Mouse (Mus musculus) Patski (cell line): ENCODE results near the gene Zfp970. TPM values are rescaled to one million over a fixed set of nuclear protein-coding genes. Genes with fewer than 3 reads are reported as not detected.
"Not testable (repeated sequence)": the region's sequence is repeated elsewhere in the genome, so short reads cannot be mapped to it uniquely, and the experiment has no call there.

ENCODE experiments used
- ATAC-seq: fragments of 100-300 bp; one replicate; pipeline ENCODE4 v1.8.0; 2021
- CTCF ChIA-PET: fragments of 350-600 bp; sonication (Branson Sonifier 250); formaldehyde crosslinking; loops from one replicate; lab custom pipeline; 2022; ENCODE audit warnings: inconsistent platforms; lab: Charles Lee
- POLR2A ChIA-PET: fragments of 350-600 bp; sonication (Branson Sonifier 250); formaldehyde crosslinking; loops from one replicate; lab custom pipeline; 2022; ENCODE audit warnings: antibody characterized with exemption, inconsistent platforms; lab: Charles Lee
- DNase-seq: peaks from one replicate; pipeline ENCODE4 v3.0.0-alpha.2; 2011; ENCODE audit warnings: low read depth, low spot score
- H3K27me3 ChIP-seq: fragments of 371-371 bp; one replicate; pipeline ENCODE4 v1.5.1; 2021
- CTCF ChIP-seq: fragments of 100-300 bp; IDR thresholded peaks from one replicate; pipeline ENCODE4 v1.5.1; 2021
- in situ Hi-C: fragments of 300-500 bp; cut with MboI; formaldehyde crosslinking; loops from 3 replicates; pipeline ENCODE4 v1.11.1; 2018; ENCODE audit warnings: low pct_unique_long_range_greater_than_20kb, mixed read lengths
- polyA plus RNA-seq: library from polyadenylated mRNA; unstranded; gene quantifications from one replicate; pipeline ENCODE4 v1.2.3, GENCODE M21; 2021

Gene Zfp970
- polyA plus RNA-seq, 1 experiment from 2014 or later = 16.0 TPM

DNA sequence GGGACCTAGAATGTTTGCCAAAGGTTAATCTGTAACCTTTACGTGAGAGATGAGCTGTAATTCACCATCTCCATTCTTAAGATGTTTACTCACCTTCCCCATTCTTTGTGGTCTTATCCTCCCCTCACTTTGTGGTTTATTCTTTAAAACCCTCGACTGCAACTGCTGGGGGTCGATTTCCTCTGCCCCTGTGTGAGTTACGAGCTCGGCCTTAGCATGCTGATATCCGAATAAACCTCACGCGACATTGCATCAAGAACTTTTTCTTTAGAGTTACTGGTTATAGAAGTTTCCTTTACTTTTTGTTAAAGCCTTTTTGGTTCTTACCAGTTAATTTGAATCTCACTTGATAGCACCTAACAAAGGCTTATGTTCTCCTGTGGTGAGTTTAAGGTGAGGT is 55.5 kb downstream of the Zfp970 start:
- in situ Hi-C loops = no loop called here
- POLR2A ChIA-PET = no interaction called here
- H3K27me3 ChIP-seq = no peaks in the 10 kb centered on the region
- ATAC-seq = no peak
- CTCF ChIA-PET = no interaction called here
- no peak for DNase-seq
- TF ChIP-seq CTCF = no peak

DNA sequence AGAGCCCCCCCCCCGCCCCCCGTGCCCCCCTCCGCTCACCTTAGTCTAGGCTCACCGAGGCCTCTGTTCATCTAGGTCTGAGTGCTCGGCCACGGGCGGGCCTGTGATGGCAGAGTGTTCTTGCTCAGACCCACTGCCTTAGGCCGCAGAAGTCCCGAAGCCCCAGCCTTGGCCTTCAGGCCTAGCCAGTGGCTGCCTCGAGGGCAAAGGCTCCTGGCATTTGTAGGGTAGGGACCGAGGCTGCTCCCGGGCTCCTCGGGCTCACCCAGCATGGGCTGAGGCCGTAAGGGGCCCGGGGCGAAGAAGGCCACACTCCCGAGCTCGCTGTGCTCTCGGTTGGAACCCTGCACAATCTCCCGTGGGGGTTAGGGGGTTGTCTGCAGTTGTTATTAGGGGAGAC is 58.5 kb downstream of the Zfp970 start:
- DNase-seq = no peak
- no peaks in the 10 kb centered on the region for H3K27me3 ChIP-seq
- TF ChIP-seq CTCF = no peak
- ChIA-PET CTCF (no interaction called here), POLR2A (no interaction called here)
- ATAC-seq = no peak
- in situ Hi-C loops = no loop called here

DNA sequence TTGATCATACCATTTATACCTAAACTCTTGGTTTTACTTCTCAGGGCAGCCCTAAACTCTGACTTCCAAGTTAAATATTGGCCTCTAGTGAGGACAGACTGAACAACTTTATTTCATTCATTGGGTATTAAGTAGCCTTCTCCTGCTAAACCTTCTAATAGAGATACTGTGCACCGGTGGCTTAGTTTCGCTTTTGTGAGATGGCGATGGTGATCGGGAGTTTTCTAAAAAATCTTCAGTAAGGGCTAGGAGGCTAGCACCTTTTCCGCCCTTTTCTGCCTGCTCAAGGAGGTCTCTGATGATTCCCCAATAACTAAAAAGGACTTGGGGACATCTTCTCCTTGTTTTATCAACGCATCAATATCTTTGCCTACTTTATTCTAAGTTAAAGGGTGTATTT is 59.1 kb downstream of the Zfp970 start:
- DNase-seq, ATAC-seq, CTCF ChIA-PET, POLR2A ChIA-PET, H3K27me3 ChIP-seq, in situ Hi-C loops: not testable (repeated sequence)

DNA sequence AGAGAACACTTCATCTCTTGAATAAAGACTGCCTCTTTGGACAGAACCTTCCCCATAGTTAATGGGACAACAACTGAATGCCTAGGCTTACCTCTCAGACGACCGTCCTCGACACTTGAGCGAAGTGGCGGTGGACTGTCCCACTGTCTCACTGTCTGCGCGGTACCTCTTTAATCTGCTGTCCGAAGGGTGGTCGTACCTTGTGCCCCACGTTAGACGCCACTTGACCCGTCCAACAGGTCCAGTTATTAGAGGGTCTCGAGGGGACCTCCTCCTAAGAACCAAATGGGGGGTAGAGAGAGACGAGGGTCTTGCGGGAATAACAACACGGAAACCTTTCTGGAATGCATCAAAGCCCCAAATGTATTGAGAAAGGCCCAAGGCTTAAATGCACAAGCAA is 59.6 kb downstream of the Zfp970 start:
- POLR2A ChIA-PET, H3K27me3 ChIP-seq, in situ Hi-C loops, DNase-seq, CTCF ChIA-PET, ATAC-seq: not testable (repeated sequence)

Other genes with a start within 250 kb of the Zfp970 start
- 0.45 TPM for gene Gm14409, start 197.7 kb upstream of the Zfp970 start, polyA plus RNA-seq
- 2.4 TPM for gene Gm14412, start 140.4 kb upstream of the Zfp970 start, polyA plus RNA-seq
- 6.9 TPM for gene Gm14418, start 66.4 kb upstream of the Zfp970 start, polyA plus RNA-seq
- 4.9 TPM for gene Gm14403, start 33.5 kb downstream of the Zfp970 start, polyA plus RNA-seq
- gene Gm14406, start 113.5 kb downstream of the Zfp970 start, polyA plus RNA-seq = 0.09 TPM